Mouse (Mus musculus): ENCODE measurements around the gene Xlr5c. TPM values are rescaled to one million over a fixed set of nuclear protein-coding genes. Genes with fewer than 3 reads are reported as not detected.

Xlr5c gene
- 0.48 TPM for polyA plus RNA-seq (2014; fragmentation: Illumina TruSeq; extraction: RNeasy Lipid Tissue Mini Kit (QIAGEN cat#74804); ENCODE audit: low replicate concordance)

GRCm38 (mm10) chrX:73292876-73293275 lies at the start of gene Xlr5c, which contains the start of gene Xlr5a:
Xlr5c (minus strand) TSS chrX:73292976.
Xlr5a (minus strand) TSS chrX:73292976.

GRCm38 (mm10) chrX:73342483-73342895 lies 49.7 kb upstream of the Xlr5c start, which contains the start of gene Zfp275:
Zfp275 (plus strand) TSS chrX:73342621.

GRCm38 (mm10) chrX:73336740-73337139 lies 44.0 kb upstream of the Xlr5c start, which contains the start of gene Gm45015:
Gm45015 (minus strand) TSS chrX:73336840.

GRCm38 (mm10) chrX:73265270-73265669 lies 27.5 kb downstream of the Xlr5c start, which contains the start of gene Xlr3c:
Xlr3c (minus strand) TSS chrX:73265390.

GRCm38 (mm10) chrX:73242821-73243325 lies 49.9 kb downstream of the Xlr5c start, which contains the start of gene Xlr4c:
Xlr4c (minus strand) TSS chrX:73243130.

Other genes with a start within 250 kb of the Xlr5c start
- not detected for gene Pnma3, start 228.2 kb downstream of the Xlr5c start, polyA plus RNA-seq (2014; fragmentation: Illumina TruSeq; extraction: RNeasy Lipid Tissue Mini Kit (QIAGEN cat#74804); ENCODE audit: low replicate concordance)
- gene Xlr4a, start 210.5 kb downstream of the Xlr5c start, polyA plus RNA-seq (2014; fragmentation: Illumina TruSeq; extraction: RNeasy Lipid Tissue Mini Kit (QIAGEN cat#74804); ENCODE audit: low replicate concordance) = 7.1 TPM
- gene Xlr3a, start 195.9 kb downstream of the Xlr5c start, polyA plus RNA-seq (2014; fragmentation: Illumina TruSeq; extraction: RNeasy Lipid Tissue Mini Kit (QIAGEN cat#74804); ENCODE audit: low replicate concordance) = 8.7 TPM
- not detected for gene Gm14685, start 175.9 kb downstream of the Xlr5c start, polyA plus RNA-seq (2014; fragmentation: Illumina TruSeq; extraction: RNeasy Lipid Tissue Mini Kit (QIAGEN cat#74804); ENCODE audit: low replicate concordance)
- not detected for gene Xlr5b, start 144.2 kb downstream of the Xlr5c start, polyA plus RNA-seq (2014; fragmentation: Illumina TruSeq; extraction: RNeasy Lipid Tissue Mini Kit (QIAGEN cat#74804); ENCODE audit: low replicate concordance)
- gene DXBay18, start 143.5 kb downstream of the Xlr5c start, polyA plus RNA-seq (2014; fragmentation: Illumina TruSeq; extraction: RNeasy Lipid Tissue Mini Kit (QIAGEN cat#74804); ENCODE audit: low replicate concordance) = not detected
- not detected for gene Spin2d, start 116.0 kb downstream of the Xlr5c start, polyA plus RNA-seq (2014; fragmentation: Illumina TruSeq; extraction: RNeasy Lipid Tissue Mini Kit (QIAGEN cat#74804); ENCODE audit: low replicate concordance)
- gene Xlr3b, start 100.8 kb downstream of the Xlr5c start, polyA plus RNA-seq (2014; fragmentation: Illumina TruSeq; extraction: RNeasy Lipid Tissue Mini Kit (QIAGEN cat#74804); ENCODE audit: low replicate concordance) = 7.8 TPM
- 25.4 TPM for gene Xlr4b, start 78.6 kb downstream of the Xlr5c start, polyA plus RNA-seq (2014; fragmentation: Illumina TruSeq; extraction: RNeasy Lipid Tissue Mini Kit (QIAGEN cat#74804); ENCODE audit: low replicate concordance)
- 9.3 TPM for gene F8a, start 64.7 kb downstream of the Xlr5c start, polyA plus RNA-seq (2014; fragmentation: Illumina TruSeq; extraction: RNeasy Lipid Tissue Mini Kit (QIAGEN cat#74804); ENCODE audit: low replicate concordance)
- gene Xlr4c, start 49.8 kb downstream of the Xlr5c start, polyA plus RNA-seq (2014; fragmentation: Illumina TruSeq; extraction: RNeasy Lipid Tissue Mini Kit (QIAGEN cat#74804); ENCODE audit: low replicate concordance) = 6.4 TPM
- gene Xlr3c, start 27.6 kb downstream of the Xlr5c start, polyA plus RNA-seq (2014; fragmentation: Illumina TruSeq; extraction: RNeasy Lipid Tissue Mini Kit (QIAGEN cat#74804); ENCODE audit: low replicate concordance) = not detected
- not detected for gene Xlr5a, start within 50 bp of the Xlr5c start, polyA plus RNA-seq (2014; fragmentation: Illumina TruSeq; extraction: RNeasy Lipid Tissue Mini Kit (QIAGEN cat#74804); ENCODE audit: low replicate concordance)
- not detected for gene Gm45015, start 43.9 kb upstream of the Xlr5c start, polyA plus RNA-seq (2014; fragmentation: Illumina TruSeq; extraction: RNeasy Lipid Tissue Mini Kit (QIAGEN cat#74804); ENCODE audit: low replicate concordance)
- 6.1 TPM for gene Zfp275, start 49.6 kb upstream of the Xlr5c start, polyA plus RNA-seq (2014; fragmentation: Illumina TruSeq; extraction: RNeasy Lipid Tissue Mini Kit (QIAGEN cat#74804); ENCODE audit: low replicate concordance)
- gene Gm18336, start 105.8 kb upstream of the Xlr5c start, polyA plus RNA-seq (2014; fragmentation: Illumina TruSeq; extraction: RNeasy Lipid Tissue Mini Kit (QIAGEN cat#74804); ENCODE audit: low replicate concordance) = not detected
- gene Zfp92, start 118.1 kb upstream of the Xlr5c start, polyA plus RNA-seq (2014; fragmentation: Illumina TruSeq; extraction: RNeasy Lipid Tissue Mini Kit (QIAGEN cat#74804); ENCODE audit: low replicate concordance) = 1.2 TPM
- not detected for gene Trex2, start 142.4 kb upstream of the Xlr5c start, polyA plus RNA-seq (2014; fragmentation: Illumina TruSeq; extraction: RNeasy Lipid Tissue Mini Kit (QIAGEN cat#74804); ENCODE audit: low replicate concordance)
- gene Haus7, start 166.1 kb upstream of the Xlr5c start, polyA plus RNA-seq (2014; fragmentation: Illumina TruSeq; extraction: RNeasy Lipid Tissue Mini Kit (QIAGEN cat#74804); ENCODE audit: low replicate concordance) = 2.8 TPM
- gene Bgn, start 190.6 kb upstream of the Xlr5c start, polyA plus RNA-seq (2014; fragmentation: Illumina TruSeq; extraction: RNeasy Lipid Tissue Mini Kit (QIAGEN cat#74804); ENCODE audit: low replicate concordance) = 47.9 TPM
- gene Atp2b3, start 210.1 kb upstream of the Xlr5c start, polyA plus RNA-seq (2014; fragmentation: Illumina TruSeq; extraction: RNeasy Lipid Tissue Mini Kit (QIAGEN cat#74804); ENCODE audit: low replicate concordance) = not detected

Data from small intestine, adult 10 weeks (tissue).